Mouse (Mus musculus) lung, postnatal 0 days (tissue): ENCODE data around the gene Asic2. TPM values are rescaled to one million over a fixed set of nuclear protein-coding genes. Genes with fewer than 3 reads are reported as not detected.
"Not testable (repeated sequence)": the region's sequence is repeated elsewhere in the genome, so short reads cannot be mapped to it uniquely, and the experiment has no call there.

Source experiments
- ATAC-seq: fragments of 200-750 bp; cut with Nextera tagmentation; 2 replicates; pipeline ENCODE4 v1.8.0; 2017; ENCODE audit warnings: moderate library complexity
- DNase-seq: peaks from one replicate; pipeline ENCODE4 v3.0.0-alpha.2; 2016; ENCODE audit warnings: low spot score
- H3K27ac ChIP-seq: fragments of 300-500 bp; sonication (generic); 2 replicates; pipeline ENCODE4 v1.5.1; 2014; ENCODE audit warnings: antibody characterized with exemption, mild to moderate bottlenecking, low read length, mixed read lengths
- H3K27me3 ChIP-seq: fragments of 300-500 bp; sonication (generic); replicated peaks from 2 replicates; pipeline ENCODE4 v1.6.1; 2014; ENCODE audit warnings: low read length, mixed read lengths; ENCODE audit not compliant: insufficient read depth
- H3K36me3 ChIP-seq: fragments of 300-500 bp; sonication (generic); 2 replicates; pipeline ENCODE4 v1.6.1; 2014; ENCODE audit warnings: low read length, mixed read lengths; ENCODE audit not compliant: insufficient read depth
- H3K4me1 ChIP-seq: fragments of 300-500 bp; sonication (generic); 2 replicates; pipeline ENCODE4 v1.6.1; 2014; ENCODE audit warnings: antibody characterized with exemption, low read depth, low read length, mixed read lengths; ENCODE audit not compliant: insufficient read depth
- H3K4me2 ChIP-seq: fragments of 300-500 bp; sonication (generic); replicated peaks from 2 replicates; pipeline ENCODE4 v1.6.1; 2014; ENCODE audit warnings: low read depth, mild to moderate bottlenecking, low read length, moderate library complexity, mixed read lengths
- H3K4me3 ChIP-seq: fragments of 300-500 bp; sonication (generic); 2 replicates; pipeline ENCODE4 v1.5.1; 2014; ENCODE audit warnings: low read depth, low read length
- H3K9ac ChIP-seq: fragments of 300-500 bp; sonication (generic); replicated peaks from 2 replicates; pipeline ENCODE4 v1.6.1; 2014; ENCODE audit warnings: low read depth, mild to moderate bottlenecking
- H3K9me3 ChIP-seq: fragments of 300-500 bp; sonication (generic); 2 replicates; pipeline ENCODE4 v1.6.1; 2016; ENCODE audit warnings: low read length, mixed read lengths
- CTCF ChIP-seq: IDR thresholded peaks from 2 replicates; pipeline ENCODE4 v1.5.1; 2016; ENCODE audit warnings: antibody characterized with exemption, mild to moderate bottlenecking
- EP300 ChIP-seq: IDR thresholded peaks from 2 replicates; pipeline ENCODE4 v1.6.1; 2016; ENCODE audit warnings: antibody characterized with exemption, mild to moderate bottlenecking, control low read depth
- WGBS: fragments of 180-500 bp; shearing (Covaris S2); extraction: QIAGEN DNeasy Blood & Tissue Kit; methylation state at CpG from one replicate; pipeline ENCODE4 v1.1.7; 2014; 5-methylcytosine and 5-hydroxymethylcytosine counted together
- polyA plus RNA-seq: library from polyadenylated mRNA; unstranded; fragments of >200 nt; fragmentation: Nextera tagmentation; extraction: Ambion mirVana; gene quantifications from 2 replicates; pipeline ENCODE4 v1.2.1, GENCODE M21; 2015

Asic2 gene
- polyA plus RNA-seq, 1 experiment from 2014 or later = 0.06 TPM

DNA sequence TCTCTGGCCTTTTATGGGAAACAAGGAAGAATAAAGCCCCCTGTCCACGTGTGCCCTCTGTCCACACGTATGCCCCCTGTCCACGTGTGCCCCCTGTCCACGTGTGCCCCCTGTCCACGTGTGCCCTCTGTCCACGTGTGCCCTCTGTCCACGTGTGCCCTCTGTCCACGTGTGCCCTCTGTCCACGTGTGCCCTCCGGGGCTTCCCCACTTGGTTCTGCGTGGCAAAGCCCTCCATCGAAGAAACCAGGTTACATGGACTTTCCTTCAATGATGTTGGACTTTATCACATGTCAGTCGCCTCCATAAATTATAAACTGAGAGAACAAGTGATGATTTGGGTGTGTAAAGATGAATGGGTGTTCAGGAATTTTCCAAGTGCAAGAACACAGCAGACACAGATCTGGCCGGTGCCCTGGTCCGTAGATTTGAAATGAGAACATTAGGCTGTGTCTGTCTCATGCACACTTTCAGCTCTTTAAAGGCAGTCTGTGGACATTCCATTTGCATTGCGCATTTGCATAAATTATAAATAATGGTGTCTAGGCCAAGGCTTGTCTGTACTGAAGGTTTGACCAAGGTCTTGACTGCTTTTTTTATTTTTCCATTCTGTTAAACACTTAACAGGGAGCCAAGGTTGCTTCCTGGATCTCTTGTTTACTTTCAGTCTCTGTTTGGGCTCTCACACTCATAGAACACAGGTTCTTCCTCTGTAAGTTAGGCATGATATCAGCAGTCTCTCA lies 695.4 kb downstream of the Asic2 start:
- no peaks in the 10 kb centered on the region for H3K27me3 ChIP-seq
- ATAC-seq = no peak
- 84% methylated on average over 16 of the region's 16 CpGs for WGBS

DNA sequence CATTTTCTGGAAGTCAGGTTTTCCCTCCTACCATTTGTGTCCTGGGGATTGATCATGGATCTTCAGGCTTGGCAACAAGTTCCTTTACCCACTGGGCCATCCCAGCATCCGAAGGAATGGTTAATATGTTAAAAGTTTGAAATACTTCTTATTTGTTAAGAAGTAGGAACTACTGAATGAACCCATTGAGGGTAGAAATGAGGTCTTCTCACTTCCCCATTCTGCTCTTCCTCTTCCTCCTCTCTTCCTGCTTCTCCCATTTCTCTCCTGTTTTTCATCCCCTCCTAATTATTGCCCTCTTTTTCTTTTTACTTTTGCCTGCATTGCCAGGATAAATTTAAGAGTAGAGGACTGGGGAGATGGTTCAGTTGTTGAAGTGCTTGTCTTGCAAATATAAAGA lies 696.8 kb downstream of the Asic2 start:
- ATAC-seq = no peak
- no peaks in the 10 kb centered on the region for H3K36me3 ChIP-seq
- H3K4me3 ChIP-seq = no peak overlapping the region
- H3K4me1 ChIP-seq = no peaks in the 10 kb centered on the region
- no peak overlapping the region for H3K9ac ChIP-seq
- no peak overlapping the region for H3K4me2 ChIP-seq
- 74% methylated on average over 1 of the region's 1 CpGs for WGBS
- no peaks in the 10 kb centered on the region for H3K27me3 ChIP-seq
- TF ChIP-seq CTCF = no peak
- no peak for TF ChIP-seq EP300
- H3K9me3 ChIP-seq = no peaks in the 10 kb centered on the region
- H3K27ac ChIP-seq = no peak overlapping the region
- DNase-seq = no peak

More for the DNA sequence above, 695.4 kb downstream of the Asic2 start:
- H3K9ac ChIP-seq = no peak overlapping the region
- TF ChIP-seq EP300 (no peak), CTCF (no peak)
- H3K4me3 ChIP-seq = no peak overlapping the region
- no peaks in the 10 kb centered on the region for H3K4me1 ChIP-seq
- no peaks in the 10 kb centered on the region for H3K9me3 ChIP-seq
- no peak overlapping the region for H3K27ac ChIP-seq
- no peaks in the 10 kb centered on the region for H3K36me3 ChIP-seq
- H3K4me2 ChIP-seq = no peak overlapping the region
- peak; percentile 5 for DNase-seq

DNA sequence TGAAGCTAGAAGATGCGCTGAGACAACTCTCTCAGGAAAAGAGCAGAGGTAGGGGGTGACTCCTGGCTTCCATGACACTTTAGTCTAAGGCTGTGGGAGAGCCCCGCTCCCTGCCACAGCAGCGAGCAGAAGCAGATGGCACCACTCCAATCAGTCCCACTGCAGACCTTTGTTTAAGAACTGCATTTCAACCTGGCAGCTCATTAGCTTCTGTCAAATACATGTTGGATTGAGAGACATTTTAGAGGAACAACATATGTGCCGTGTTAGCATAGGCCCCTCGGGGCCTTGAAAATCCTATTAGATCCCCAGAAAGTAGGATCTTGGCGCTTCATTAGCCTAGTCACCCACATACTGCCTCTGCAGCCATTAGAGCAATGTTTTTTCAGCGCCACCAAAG lies 697.7 kb downstream of the Asic2 start:
- no peak overlapping the region for H3K4me3 ChIP-seq
- DNase-seq = no peak
- WGBS = 52% methylated on average over 7 of the region's 7 CpGs
- H3K27me3 ChIP-seq = no peaks in the 10 kb centered on the region
- no peak for ATAC-seq
- H3K36me3 ChIP-seq = no peaks in the 10 kb centered on the region
- H3K27ac ChIP-seq = no peak overlapping the region
- TF ChIP-seq CTCF = no peak
- TF ChIP-seq EP300 = no peak
- no peak overlapping the region for H3K4me2 ChIP-seq
- H3K9me3 ChIP-seq = no peaks in the 10 kb centered on the region
- H3K4me1 ChIP-seq = no peaks in the 10 kb centered on the region
- no peak overlapping the region for H3K9ac ChIP-seq

DNA sequence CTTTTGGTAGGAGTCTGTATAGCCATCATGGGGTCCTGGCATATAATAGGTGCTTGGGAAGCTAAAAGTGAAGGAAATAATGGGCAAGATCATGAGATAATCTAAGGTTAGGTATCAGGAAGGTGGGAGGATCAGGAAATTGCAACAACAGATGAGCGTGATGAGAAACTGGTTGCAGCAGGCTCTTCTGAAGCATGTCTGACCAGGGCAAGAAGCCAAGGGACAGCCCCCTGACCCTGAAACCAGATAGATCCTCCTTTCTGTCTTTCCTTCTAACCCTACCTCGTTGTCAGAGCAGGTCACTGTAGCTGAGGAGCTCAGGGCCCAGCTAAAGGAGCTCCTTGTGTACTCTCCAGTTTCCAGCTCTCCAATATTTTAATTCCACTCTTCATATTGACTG lies 704.5 kb downstream of the Asic2 start:
- Histone ChIP-seq H3K9ac (no peak overlapping the region), H3K4me1 (no peaks in the 10 kb centered on the region), H3K4me2 (no peak overlapping the region), H3K4me3 (no peak overlapping the region), H3K27ac (no peak overlapping the region), H3K27me3 (no peaks in the 10 kb centered on the region), H3K36me3 (no peaks in the 10 kb centered on the region), H3K9me3 (no peaks in the 10 kb centered on the region)
- ATAC-seq (no peak), DNase-seq (no peak)
- no peak for TF ChIP-seq EP300
- 54% methylated on average over 2 of the region's 2 CpGs for WGBS

DNA sequence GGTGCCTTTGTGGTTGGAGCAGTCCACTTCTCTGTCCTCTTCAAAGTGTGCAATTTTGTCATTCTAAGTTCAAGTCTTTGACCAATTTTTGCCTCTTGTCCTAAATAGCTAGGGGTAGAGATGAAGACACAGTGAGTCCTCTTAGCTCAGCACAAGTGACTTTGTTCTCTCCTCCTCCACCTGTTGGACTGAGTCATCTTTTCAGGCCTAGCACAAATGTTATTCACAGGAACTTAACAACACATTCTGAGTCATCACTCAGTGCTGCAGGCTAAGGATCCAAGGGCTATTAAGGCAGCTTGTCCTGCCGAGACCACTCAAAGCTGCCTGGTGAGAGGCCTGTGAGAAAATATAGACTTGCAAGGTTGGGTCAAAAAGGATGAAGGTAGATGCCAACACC lies 705.1 kb downstream of the Asic2 start:
- H3K4me3 ChIP-seq = no peak overlapping the region
- H3K4me1 ChIP-seq = no peaks in the 10 kb centered on the region
- no peaks in the 10 kb centered on the region for H3K27me3 ChIP-seq
- H3K27ac ChIP-seq = no peak overlapping the region
- TF ChIP-seq CTCF (no peak), EP300 (no peak)
- ATAC-seq = no peak
- H3K36me3 ChIP-seq = no peaks in the 10 kb centered on the region
- H3K9ac ChIP-seq = no peak overlapping the region
- no peak overlapping the region for H3K4me2 ChIP-seq
- DNase-seq = no peak
- H3K9me3 ChIP-seq = no peaks in the 10 kb centered on the region
- WGBS = 73% methylated on average over 1 of the region's 1 CpGs

DNA sequence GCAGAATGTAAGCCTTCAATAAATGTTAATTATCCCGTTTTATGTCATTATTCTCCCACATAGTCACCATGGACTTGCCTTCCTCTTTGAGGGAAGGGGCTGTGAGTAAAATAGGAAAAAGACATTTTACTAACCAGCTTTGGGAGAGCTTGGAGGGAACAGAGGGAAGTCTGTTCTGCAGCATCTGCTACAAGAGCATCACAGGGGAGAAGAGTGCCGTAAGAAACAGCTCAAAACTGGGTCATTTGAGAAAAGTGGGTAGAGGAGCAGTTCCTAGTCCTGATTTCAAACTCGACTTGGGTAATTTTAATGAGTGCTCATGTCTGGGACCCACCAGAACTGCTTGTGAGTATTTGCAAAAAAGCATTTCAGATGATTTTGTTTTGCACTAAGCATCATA lies 707.0 kb downstream of the Asic2 start:
- 74% methylated on average over 3 of the region's 3 CpGs for WGBS
- no peaks in the 10 kb centered on the region for H3K9me3 ChIP-seq
- DNase-seq = no peak
- H3K36me3 ChIP-seq = no peaks in the 10 kb centered on the region
- H3K4me2 ChIP-seq = no peak overlapping the region
- ATAC-seq = no peak
- no peaks in the 10 kb centered on the region for H3K4me1 ChIP-seq
- TF ChIP-seq EP300 = no peak
- no peak for TF ChIP-seq CTCF
- H3K9ac ChIP-seq = no peak overlapping the region
- no peak overlapping the region for H3K27ac ChIP-seq
- H3K4me3 ChIP-seq = no peak overlapping the region
- H3K27me3 ChIP-seq = no peaks in the 10 kb centered on the region

DNA sequence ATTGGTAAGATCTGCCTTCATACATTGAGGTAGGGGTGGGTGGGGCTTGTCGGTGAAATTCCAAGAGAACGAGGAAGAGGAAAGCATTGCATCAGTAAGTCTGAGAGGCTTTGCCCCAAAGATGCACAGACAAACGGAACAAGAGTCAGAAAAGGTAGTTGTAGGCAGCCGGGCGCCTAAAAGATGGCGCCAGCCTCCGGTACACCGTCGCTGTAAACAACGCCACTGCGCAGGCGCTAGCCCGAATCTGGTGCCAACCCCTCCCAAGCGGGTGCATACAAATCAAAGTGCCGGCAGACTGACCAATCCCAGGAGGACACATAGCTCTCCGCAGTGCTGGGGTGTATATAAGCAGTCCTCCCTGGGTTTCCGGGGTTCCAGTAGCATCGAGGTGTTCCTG lies 727.1 kb downstream of the Asic2 start:
- H3K9ac ChIP-seq, H3K36me3 ChIP-seq, H3K27me3 ChIP-seq, H3K4me1 ChIP-seq, H3K27ac ChIP-seq, ATAC-seq, H3K4me2 ChIP-seq, H3K4me3 ChIP-seq, DNase-seq, H3K9me3 ChIP-seq: not testable (repeated sequence)
- 95% methylated on average over 18 of the region's 18 CpGs for WGBS
